Mouse (Mus musculus) Muller cell, postnatal 12 days (primary cell): ENCODE results near the gene Pccb.

Experiments used
- DNase-seq: peaks from one replicate; pipeline ENCODE4 v3.0.0-alpha.2; 2015; ENCODE audit errors: inconsistent ontology term

The Pccb gene

GRCm38 (mm10) chr9:101045710-101046338, 11.1 kb upstream of the Pccb start:
- no peak for DNase-seq

- no peak for DNase-seq
These were observed 7.6 kb upstream of the Pccb start for GRCm38 (mm10) chr9:101042249-101042648.

- no peak for DNase-seq
These were observed 6.8 kb upstream of the Pccb start for GRCm38 (mm10) chr9:101041508-101041907.

- no peak for DNase-seq
These were observed 3.9 kb upstream of the Pccb start for GRCm38 (mm10) chr9:101038634-101039033.

DNA sequence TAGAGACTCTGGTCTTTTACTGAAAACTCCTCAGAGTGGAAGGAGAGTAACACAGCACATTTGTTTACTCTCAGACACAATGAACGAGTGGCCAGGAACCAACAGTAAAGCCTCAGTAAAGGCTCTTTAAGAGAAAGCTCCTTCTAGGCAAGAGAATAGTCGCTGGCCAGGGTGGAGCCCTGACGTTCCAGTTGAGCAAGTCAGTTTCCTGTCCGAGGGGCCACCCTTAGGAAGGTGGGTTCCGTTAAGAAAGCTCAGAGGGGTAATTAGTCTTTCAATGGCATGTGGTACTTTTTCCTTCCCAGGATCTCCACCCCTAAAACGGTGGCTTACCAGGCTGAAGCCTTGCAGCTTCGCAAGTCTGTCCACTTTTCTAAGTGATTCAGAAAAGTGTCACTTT, 2.7 kb upstream of the Pccb start:
- no peak for DNase-seq

DNA sequence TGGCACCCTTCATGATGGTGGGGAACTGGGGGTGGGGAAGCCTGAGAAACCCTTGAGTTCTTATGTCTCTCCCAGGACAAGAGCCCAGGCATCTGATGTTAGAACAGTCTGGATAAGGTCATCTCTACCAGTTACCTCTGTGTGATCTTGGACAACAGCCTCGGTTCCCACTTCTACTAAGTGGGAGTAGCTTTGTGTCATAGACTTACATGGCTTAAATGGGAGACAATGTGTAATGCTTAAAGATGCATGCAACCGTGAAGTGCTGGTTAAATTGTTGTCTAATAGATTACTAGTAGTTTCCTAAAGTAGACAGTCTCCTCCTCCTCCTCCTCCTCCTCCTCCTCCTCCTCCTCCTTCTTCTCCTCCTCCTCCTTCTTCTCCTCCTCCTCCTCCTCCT, 2.2 kb upstream of the Pccb start:
- no peak for DNase-seq

- no peak for DNase-seq
These were observed 1.3 kb upstream of the Pccb start for GRCm38 (mm10) chr9:101035836-101036596.

GRCm38 (mm10) chr9:101033761-101034447, 794 bp downstream of the Pccb start:
- DNase-seq: no peak

DNA sequence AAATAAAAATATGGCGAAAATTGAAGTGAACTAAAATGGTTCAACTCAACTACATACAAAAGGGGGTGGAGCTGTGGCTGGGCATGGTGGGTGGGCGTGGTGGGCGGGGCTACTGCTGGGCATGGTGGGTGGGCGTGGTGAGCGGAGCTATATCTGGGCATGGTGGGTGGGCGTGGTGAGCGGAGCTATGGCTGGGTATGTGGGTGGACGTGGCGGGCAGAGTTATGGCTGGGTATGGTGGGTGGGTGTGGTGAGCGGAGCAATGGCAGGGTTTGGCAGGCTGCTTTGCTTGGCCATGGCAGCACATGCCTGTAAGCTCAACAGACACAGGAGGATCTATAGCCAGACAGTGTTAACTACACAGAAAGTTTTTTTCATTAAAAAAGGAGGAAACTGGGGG, 15.9 kb downstream of the Pccb start:
- no peak for DNase-seq

- DNase-seq: no peak
These were observed 16.8 kb downstream of the Pccb start for GRCm38 (mm10) chr9:101017734-101018516.

GRCm38 (mm10) chr9:101015324-101015723, 19.4 kb downstream of the Pccb start:
- DNase-seq: no peak

GRCm38 (mm10) chr9:101012433-101012832, 22.3 kb downstream of the Pccb start:
- DNase-seq: no peak

DNA sequence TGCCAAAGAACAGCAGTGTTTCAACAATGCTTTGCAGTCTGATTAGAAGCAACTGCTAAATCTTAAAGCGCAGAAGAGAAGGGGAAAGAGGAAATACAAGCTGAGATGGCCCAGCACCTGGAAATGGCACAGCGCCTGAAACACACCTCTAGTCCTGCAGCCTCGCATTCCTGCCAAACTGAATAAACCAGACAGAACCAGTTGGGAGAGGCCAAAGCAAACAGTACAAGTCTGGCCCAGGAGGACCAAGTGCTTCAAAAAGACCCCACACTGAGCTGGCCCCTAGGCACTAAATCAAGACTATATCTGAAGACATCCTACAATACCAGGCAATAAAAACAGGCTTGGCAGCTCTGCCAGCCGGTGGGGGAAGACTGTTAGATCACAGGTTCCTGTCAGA, 28.8 kb downstream of the Pccb start:
- no peak for DNase-seq

DNA sequence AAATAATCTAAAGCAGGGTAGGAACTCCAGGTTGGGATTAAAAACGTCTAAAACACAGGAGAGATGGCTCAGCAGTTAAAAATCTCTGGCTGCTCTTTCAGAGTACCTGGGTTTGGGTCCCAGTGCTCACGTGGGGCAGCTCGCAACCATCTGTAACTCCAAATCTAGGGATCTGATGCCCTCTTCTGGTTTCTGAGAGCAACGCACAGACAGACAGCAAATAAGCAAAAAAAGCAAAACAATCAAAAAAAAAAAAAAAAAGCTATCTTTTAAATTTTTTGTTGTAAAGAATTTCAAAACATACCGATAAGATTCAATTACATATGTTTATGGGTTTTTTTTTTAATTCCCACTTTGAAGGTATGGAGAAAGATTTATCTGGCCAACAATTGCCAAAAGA, 31.4 kb downstream of the Pccb start:
- no peak for DNase-seq

DNA sequence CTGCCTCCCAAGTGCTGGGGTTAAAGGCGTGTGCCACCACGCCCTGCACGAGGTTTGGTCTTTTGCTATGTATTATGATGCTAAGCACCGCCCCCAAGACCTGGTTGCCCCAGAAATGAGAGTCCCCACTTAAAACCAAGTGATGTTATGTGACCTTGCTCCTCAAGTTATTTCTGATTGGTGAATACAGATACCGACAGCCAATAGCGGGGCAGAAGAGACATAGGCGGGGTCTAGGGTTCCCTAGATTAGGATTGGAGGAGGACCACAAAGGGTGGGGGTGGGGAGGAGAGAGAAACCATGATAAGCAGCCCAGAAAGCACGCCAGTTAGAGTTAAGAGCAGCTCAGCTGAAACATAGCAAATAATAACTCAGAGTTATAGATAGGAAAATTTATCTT, 31.9 kb downstream of the Pccb start:
- DNase-seq: no peak

- DNase-seq: no peak
These were observed 32.6 kb downstream of the Pccb start for GRCm38 (mm10) chr9:101002053-101002452.

DNA sequence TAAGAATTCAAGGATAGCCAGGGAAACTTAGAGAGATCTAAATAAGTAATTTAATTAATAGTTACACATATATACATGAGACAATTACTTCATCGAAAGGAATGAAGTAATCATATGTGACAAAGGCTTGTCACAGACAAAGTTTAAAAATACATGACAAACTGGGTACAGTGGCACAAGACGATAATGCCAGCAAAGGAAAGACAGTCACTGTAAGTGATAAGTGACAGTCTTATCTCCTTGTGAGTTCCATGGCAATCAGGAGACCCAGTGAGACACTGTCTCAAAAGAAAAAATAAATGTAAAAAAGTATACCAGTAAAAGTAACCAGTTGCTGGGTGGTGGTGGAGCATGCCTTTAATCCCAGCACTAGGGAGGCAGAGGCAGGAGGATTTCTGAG, 37.6 kb downstream of the Pccb start:
- no peak for DNase-seq

DNA sequence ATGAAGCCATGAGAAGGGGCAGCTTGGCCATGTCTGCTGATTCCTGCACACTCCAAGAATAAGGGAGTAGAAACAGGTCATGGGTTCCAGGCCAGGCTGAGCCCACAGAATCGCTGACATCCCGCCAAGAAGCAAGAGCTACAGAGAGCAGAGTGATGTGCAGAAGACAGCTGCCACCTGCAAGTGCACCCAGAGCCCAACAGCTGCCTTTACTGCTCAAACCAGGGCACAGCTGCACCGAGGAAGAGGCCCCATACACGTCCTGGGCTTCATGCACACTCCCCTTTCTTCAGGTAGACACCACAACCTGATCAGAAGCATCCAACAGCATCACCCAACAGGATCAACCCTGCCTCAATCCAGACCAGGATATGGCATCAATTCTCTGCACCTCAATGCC, 40.8 kb downstream of the Pccb start:
- no peak for DNase-seq

GRCm38 (mm10) chr9:100992191-100992590, 42.5 kb downstream of the Pccb start:
- no peak for DNase-seq

GRCm38 (mm10) chr9:100991321-100991720, 43.4 kb downstream of the Pccb start:
- DNase-seq: no peak

- DNase-seq: no peak
These were observed 44.1 kb downstream of the Pccb start for GRCm38 (mm10) chr9:100990609-100991008.

GRCm38 (mm10) chr9:100987850-100988249, 46.8 kb downstream of the Pccb start:
- no peak for DNase-seq
